Mouse (Mus musculus) neural tube, embryonic 14.5 days (tissue): ENCODE data around the gene Coro1c. TPM values are rescaled to one million over a fixed set of nuclear protein-coding genes. Genes with fewer than 3 reads are reported as not detected.

Source experiments
- ATAC-seq: fragments of 200-750 bp; cut with Nextera tagmentation; 2 replicates; pipeline ENCODE4 v1.8.0; 2017; ENCODE audit warnings: low read depth, mild to moderate bottlenecking, moderate TSS enrichment, moderate library complexity
- H3K27ac ChIP-seq: fragments of 300-500 bp; sonication (generic); 2 replicates; pipeline ENCODE4 v1.5.1; 2014; ENCODE audit warnings: low read depth, mild to moderate bottlenecking, control low read depth, low read length, moderate library complexity, mixed read lengths
- H3K27me3 ChIP-seq: fragments of 300-500 bp; sonication (generic); 2 replicates; pipeline ENCODE4 v1.6.1; 2014; ENCODE audit warnings: low read length; ENCODE audit not compliant: control insufficient read depth, insufficient read depth
- H3K36me3 ChIP-seq: fragments of 300-500 bp; sonication (generic); 2 replicates; pipeline ENCODE4 v1.6.1; 2014; ENCODE audit warnings: low read length, mixed read lengths; ENCODE audit not compliant: control insufficient read depth, insufficient read depth
- H3K4me1 ChIP-seq: fragments of 300-500 bp; sonication (generic); 2 replicates; pipeline ENCODE4 v1.6.1; 2014; ENCODE audit warnings: low read length; ENCODE audit not compliant: control insufficient read depth, insufficient read depth
- H3K4me2 ChIP-seq: fragments of 300-500 bp; sonication (generic); 2 replicates; pipeline ENCODE4 v1.6.1; 2014; ENCODE audit warnings: mild to moderate bottlenecking, low read depth, low read length, control low read depth
- H3K4me3 ChIP-seq: fragments of 300-500 bp; sonication (generic); 2 replicates; pipeline ENCODE4 v1.5.1; 2014; ENCODE audit warnings: low read depth, low read length, control low read depth, mixed read lengths
- H3K9ac ChIP-seq: fragments of 300-500 bp; sonication (generic); replicated peaks from 2 replicates; pipeline ENCODE4 v1.6.1; 2014; ENCODE audit warnings: low read depth, mild to moderate bottlenecking, control low read depth, low read length, mixed read lengths
- H3K9me3 ChIP-seq: fragments of 300-500 bp; sonication (generic); 2 replicates; pipeline ENCODE4 v1.6.1; 2016; ENCODE audit warnings: low read length; ENCODE audit not compliant: control insufficient read depth
- WGBS: fragments of 180-500 bp; shearing (Covaris S2); extraction: QIAGEN DNeasy Blood & Tissue Kit; methylation state at CpG from one replicate; pipeline ENCODE4 v1.1.7; 2014; 5-methylcytosine and 5-hydroxymethylcytosine counted together
- polyA plus RNA-seq: library from polyadenylated mRNA; unstranded; fragments of >200 nt; fragmentation: Nextera tagmentation; extraction: Ambion mirVana; gene quantifications from 2 replicates; pipeline ENCODE4 v1.2.1, GENCODE M21; 2014

Gene Coro1c
- polyA plus RNA-seq, 1 experiment from 2014 or later = 148 TPM

GRCm38 (mm10) chr5:113827991-113828411, 80.6 kb downstream of the Coro1c start:
- no peak overlapping the region for H3K9ac ChIP-seq
- no peak for ATAC-seq
- H3K4me1 ChIP-seq = no peaks in the 10 kb centered on the region
- no peak overlapping the region for H3K27ac ChIP-seq
- 64% methylated on average over 4 of the region's 4 CpGs for WGBS
- H3K36me3 ChIP-seq = no peaks in the 10 kb centered on the region
- H3K27me3 ChIP-seq = no peaks in the 10 kb centered on the region
- no peaks in the 10 kb centered on the region for H3K9me3 ChIP-seq
- H3K4me3 ChIP-seq = no peak overlapping the region
- no peak overlapping the region for H3K4me2 ChIP-seq

DNA sequence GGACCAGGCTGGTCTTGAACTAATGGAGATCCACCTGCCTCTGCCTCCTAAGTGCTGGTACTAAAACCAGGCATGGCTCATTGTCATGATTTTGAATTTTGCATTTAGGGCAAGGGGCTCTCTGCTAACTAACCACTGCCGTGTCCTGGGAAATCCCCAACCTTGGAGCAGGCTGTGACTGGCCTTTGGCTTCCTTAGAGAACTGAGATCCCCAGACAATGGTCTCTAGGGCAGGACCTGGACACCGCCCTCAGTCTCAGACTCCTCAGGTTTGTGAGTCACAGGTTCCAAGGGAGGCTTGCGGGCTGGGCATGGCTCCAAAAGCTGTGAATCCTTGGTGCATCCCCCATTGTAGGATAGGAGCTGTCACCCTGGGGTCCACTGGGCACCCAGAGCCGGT, 81.9 kb downstream of the Coro1c start:
- no peaks in the 10 kb centered on the region for H3K4me1 ChIP-seq
- H3K4me2 ChIP-seq = no peak overlapping the region
- H3K36me3 ChIP-seq = no peaks in the 10 kb centered on the region
- H3K4me3 ChIP-seq = no peak overlapping the region
- no peaks in the 10 kb centered on the region for H3K9me3 ChIP-seq
- H3K27me3 ChIP-seq = no peaks in the 10 kb centered on the region
- ATAC-seq = no peak
- no peak overlapping the region for H3K9ac ChIP-seq
- H3K27ac ChIP-seq = no peak overlapping the region
- 93% methylated on average over 4 of the region's 4 CpGs for WGBS

DNA sequence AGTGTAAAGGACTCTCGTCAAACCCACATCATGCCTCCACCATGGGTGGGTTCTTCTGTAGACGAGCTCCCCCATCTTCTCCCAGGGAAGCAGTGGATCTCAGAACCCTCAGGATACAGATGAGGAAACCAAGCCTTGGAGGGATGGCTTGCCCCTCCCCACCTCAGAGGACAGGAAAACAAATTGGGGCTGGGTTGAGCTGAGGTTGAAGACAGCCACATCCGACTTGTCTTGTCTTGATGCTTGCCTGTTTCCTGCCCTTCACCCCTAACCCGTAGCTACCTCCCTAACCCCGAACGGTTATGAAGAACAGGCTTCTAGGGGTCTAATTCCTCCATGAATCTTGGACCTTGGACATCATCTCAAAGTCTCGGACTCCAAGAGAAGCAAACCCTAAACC, 83.0 kb downstream of the Coro1c start:
- no peak for ATAC-seq

GRCm38 (mm10) chr5:113824228-113824627, 84.3 kb downstream of the Coro1c start:
- H3K4me1 ChIP-seq = no peaks in the 10 kb centered on the region
- no peak for ATAC-seq
- no peaks in the 10 kb centered on the region for H3K36me3 ChIP-seq
- no peak overlapping the region for H3K4me2 ChIP-seq
- no peak overlapping the region for H3K9ac ChIP-seq
- no peak overlapping the region for H3K27ac ChIP-seq
- no peak overlapping the region for H3K4me3 ChIP-seq
- no peaks in the 10 kb centered on the region for H3K9me3 ChIP-seq
- WGBS = 98% methylated on average over 4 of the region's 4 CpGs
- H3K27me3 ChIP-seq = no peaks in the 10 kb centered on the region

More for the DNA sequence above, 83.0 kb downstream of the Coro1c start:
- WGBS = 88% methylated on average over 7 of the region's 7 CpGs
- Histone ChIP-seq H3K27me3 (no peaks in the 10 kb centered on the region), H3K27ac (no peak overlapping the region), H3K4me1 (no peaks in the 10 kb centered on the region), H3K9me3 (no peaks in the 10 kb centered on the region), H3K36me3 (no peaks in the 10 kb centered on the region), H3K4me2 (no peak overlapping the region), H3K4me3 (no peak overlapping the region), H3K9ac (no peak overlapping the region)

DNA sequence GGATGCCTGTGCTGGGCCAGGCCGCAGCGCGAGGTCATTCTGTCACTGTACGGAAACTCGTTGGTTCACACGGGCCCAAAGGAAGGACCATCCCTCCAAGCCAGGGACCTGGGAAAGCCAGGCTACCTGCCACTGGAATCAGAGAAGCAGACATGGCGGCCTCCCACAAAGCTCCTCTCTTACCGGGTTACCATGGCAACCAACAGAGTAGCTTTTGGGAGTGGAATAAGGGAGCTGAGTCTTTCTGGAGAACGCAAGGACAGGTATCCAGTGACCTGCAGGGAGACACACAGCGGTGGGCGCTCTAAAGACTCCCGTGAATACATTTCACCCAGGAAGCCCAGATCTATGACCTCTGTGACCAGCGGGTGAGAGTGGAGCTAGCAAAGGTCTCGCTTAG, 90.0 kb downstream of the Coro1c start:
- no peaks in the 10 kb centered on the region for H3K36me3 ChIP-seq
- no peak overlapping the region for H3K4me3 ChIP-seq
- no peak overlapping the region for H3K9ac ChIP-seq
- no peak overlapping the region for H3K4me2 ChIP-seq
- no peaks in the 10 kb centered on the region for H3K4me1 ChIP-seq
- 73% methylated on average over 14 of the region's 14 CpGs for WGBS
- no peak for ATAC-seq
- H3K27ac ChIP-seq = no peak overlapping the region
- H3K27me3 ChIP-seq = no peaks in the 10 kb centered on the region
- no peaks in the 10 kb centered on the region for H3K9me3 ChIP-seq

DNA sequence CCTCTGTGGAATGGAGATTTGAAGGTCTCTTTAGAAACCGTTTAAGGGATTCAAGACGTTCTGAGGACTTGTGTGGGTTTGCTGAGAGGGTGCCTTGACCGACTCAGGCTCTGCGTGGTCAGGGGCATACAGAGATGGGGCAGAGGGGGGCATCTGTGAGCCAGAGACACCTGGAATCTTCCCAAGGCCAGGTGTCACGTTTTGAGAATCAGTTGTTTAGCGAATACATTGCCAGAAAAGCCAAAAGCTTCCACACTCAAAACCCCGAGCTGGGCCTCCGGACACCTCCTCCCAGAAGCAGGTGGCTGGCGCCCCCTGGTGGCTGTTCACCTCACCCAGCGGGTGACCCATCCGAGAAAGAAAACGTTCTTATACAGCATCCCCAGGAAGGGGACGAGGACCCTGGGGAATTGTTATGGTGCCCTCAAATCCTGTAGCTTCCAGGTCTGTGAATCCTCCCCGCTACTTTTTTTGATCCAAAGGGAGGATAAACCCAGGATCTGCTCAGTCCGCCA, 92.9 kb downstream of the Coro1c start:
- Histone ChIP-seq H3K27me3 (no peaks in the 10 kb centered on the region), H3K4me2 (no peak overlapping the region), H3K36me3 (no peaks in the 10 kb centered on the region), H3K4me1 (no peaks in the 10 kb centered on the region), H3K4me3 (no peak overlapping the region), H3K27ac (no peak overlapping the region), H3K9ac (0 out of 2 replicates have a peak overlapping the region, but pooled peaks have one; percentile 1), H3K9me3 (no peaks in the 10 kb centered on the region)
- ATAC-seq = no peak
- 15% methylated on average over 15 of the region's 15 CpGs for WGBS

DNA sequence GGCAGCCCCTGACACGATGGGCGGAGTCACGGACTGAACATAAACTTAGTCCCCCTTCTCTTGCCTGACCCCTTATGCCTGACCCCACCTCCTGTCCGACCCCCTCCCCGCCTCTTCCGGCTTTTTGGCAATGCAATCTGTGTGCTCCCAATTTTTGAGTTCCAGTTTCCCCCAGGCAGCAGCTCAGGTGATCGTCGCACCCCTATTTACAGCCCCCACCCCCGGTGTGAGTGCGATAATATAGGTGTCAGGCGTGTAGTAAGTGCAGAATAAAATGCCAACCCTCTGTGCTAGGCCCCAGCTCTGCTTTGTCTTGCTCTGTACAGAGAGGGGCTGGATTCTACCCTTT, 93.5 kb downstream of the Coro1c start:
- 59% methylated on average over 11 of the region's 11 CpGs for WGBS
- Histone ChIP-seq H3K27me3 (no peaks in the 10 kb centered on the region), H3K36me3 (no peaks in the 10 kb centered on the region), H3K27ac (no peak overlapping the region), H3K4me3 (no peak overlapping the region), H3K9me3 (no peaks in the 10 kb centered on the region), H3K9ac (no peak overlapping the region), H3K4me1 (no peaks in the 10 kb centered on the region), H3K4me2 (no peak overlapping the region)
- ATAC-seq = no peak

DNA sequence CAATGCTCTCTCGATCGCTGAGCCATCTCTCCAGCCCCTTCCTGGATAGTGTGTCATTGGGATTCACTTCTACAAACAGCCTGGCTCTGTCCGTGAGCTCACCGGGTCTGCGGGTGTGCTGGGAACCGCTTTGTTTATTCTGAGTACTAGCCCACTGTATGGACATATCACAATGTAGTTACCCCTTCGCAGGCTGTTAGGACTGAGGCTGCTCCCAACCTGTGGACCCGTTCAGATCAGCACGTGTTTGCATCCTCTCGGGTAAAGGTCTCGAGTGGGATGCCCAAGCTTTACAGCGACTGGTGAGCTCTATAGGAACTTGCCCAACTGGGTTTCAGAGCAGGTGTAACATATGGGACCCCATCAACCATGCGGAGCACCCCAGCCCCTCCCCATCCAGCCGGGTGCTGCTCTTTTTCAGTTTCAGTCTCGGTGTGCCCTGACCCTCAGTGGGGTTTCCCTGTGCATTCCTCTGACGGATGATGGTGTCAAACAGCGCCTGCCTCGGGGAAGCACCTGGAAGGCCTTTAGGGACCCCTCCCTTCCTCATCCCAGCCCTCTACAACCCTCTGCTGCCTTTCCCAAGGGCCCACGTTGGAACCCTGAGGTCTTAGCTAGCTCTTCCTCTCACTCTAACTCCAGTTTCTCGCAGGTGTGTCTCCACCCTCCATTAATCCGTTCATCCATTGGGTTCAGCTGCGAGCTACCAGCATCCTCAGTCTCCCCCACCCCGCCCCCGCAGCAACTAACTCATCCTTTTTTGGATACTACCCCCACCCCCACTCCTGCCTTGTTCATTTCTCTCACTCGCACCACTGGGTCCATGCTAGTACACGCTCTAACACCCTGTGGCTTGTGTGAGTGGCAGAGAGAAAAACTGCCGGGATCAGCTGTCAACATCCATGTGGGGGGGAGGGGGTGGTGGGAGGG, 94.2 kb downstream of the Coro1c start:
- no peaks in the 10 kb centered on the region for H3K9me3 ChIP-seq
- H3K4me2 ChIP-seq = no peak overlapping the region
- no peaks in the 10 kb centered on the region for H3K4me1 ChIP-seq
- no peak overlapping the region for H3K27ac ChIP-seq
- no peak for ATAC-seq
- H3K9ac ChIP-seq = no peak overlapping the region
- H3K36me3 ChIP-seq = no peaks in the 10 kb centered on the region
- H3K27me3 ChIP-seq = no peaks in the 10 kb centered on the region
- 40% methylated on average over 27 of the region's 27 CpGs for WGBS
- H3K4me3 ChIP-seq = no peak overlapping the region

DNA sequence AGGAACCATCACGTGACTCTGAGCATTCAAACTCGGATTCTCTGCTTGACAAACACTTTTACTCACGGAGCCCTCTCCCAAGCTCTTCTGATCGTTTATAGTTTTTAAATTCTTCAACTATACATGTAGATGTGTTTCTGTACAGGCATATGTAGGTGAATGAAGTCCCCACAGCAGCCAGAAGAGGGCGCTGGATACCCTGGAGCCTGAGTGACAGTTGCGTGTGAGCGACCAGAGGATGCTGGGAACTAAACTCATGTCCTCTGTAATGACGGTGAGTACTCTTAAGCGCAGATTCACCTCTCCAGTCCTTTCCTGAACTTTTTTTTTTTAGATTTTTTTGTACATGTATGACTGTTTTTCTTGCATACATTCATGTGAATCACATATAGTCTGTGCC, 95.0 kb downstream of the Coro1c start:
- Histone ChIP-seq H3K27ac (no peak overlapping the region), H3K4me3 (no peak overlapping the region), H3K9me3 (no peaks in the 10 kb centered on the region), H3K4me1 (no peaks in the 10 kb centered on the region), H3K36me3 (no peaks in the 10 kb centered on the region), H3K4me2 (no peak overlapping the region), H3K27me3 (no peaks in the 10 kb centered on the region), H3K9ac (no peak overlapping the region)
- 25% methylated on average over 9 of the region's 9 CpGs for whole genome bisulfite sequencing
- ATAC-seq = no peak
